Mouse (Mus musculus): ENCODE data around the gene Phf21a. TPM values are rescaled to one million over a fixed set of nuclear protein-coding genes. Genes with fewer than 3 reads are reported as not detected.

Gene Phf21a
- polyA plus RNA-seq, 1 experiment = 49.2 TPM

GRCm38 (mm10) chr2:92331410-92331809 is 238.5 kb downstream of the Phf21a start:
- Histone ChIP-seq H3K27ac (ENCODE audit: insufficient read depth, low read length) (no peak overlapping the region), H3K27me3 (ENCODE audit: control insufficient read depth, insufficient read depth, low read length) (no peaks in the 10 kb centered on the region), H3K4me3 (ENCODE audit: extremely low read depth, insufficient read depth, insufficient read length) (no peak overlapping the region), H3K4me1 (ENCODE audit: control insufficient read depth, insufficient read depth, insufficient read length) (no peaks in the 10 kb centered on the region), H3K36me3 (ENCODE audit: control insufficient read depth, insufficient read depth, low read length) (peaks cover 25% of the 10 kb centered on the region)
- no peak for TF ChIP-seq POLR2A (IDR thresholded peaks at IDR 0.05; ENCODE audit: low read depth, low read length)
- no peak for TF ChIP-seq CTCF (IDR thresholded peaks at IDR 0.05; ENCODE audit: extremely low read depth, insufficient read depth, insufficient read length, insufficient replicate concordance)
- DNase-seq (ENCODE audit: low read depth in 1 of 2, low spot score in 2 of 2) = no peak
- WGBS = 77% methylated on average over 2 of the region's 2 CpGs

GRCm38 (mm10) chr2:92331871-92332270 is 239.0 kb downstream of the Phf21a start:
- WGBS = 93% methylated on average over 2 of the region's 2 CpGs
- TF ChIP-seq CTCF (IDR thresholded peaks at IDR 0.05; ENCODE audit: extremely low read depth, insufficient read depth, insufficient read length, insufficient replicate concordance) (no peak), POLR2A (IDR thresholded peaks at IDR 0.05; ENCODE audit: low read depth, low read length) (no peak)

GRCm38 (mm10) chr2:92342418-92342817 is 249.5 kb downstream of the Phf21a start:
- Histone ChIP-seq H3K36me3 (ENCODE audit: control insufficient read depth, insufficient read depth, low read length) (peaks cover 16% of the 10 kb centered on the region), H3K27me3 (ENCODE audit: control insufficient read depth, insufficient read depth, low read length) (no peaks in the 10 kb centered on the region), H3K4me1 (ENCODE audit: control insufficient read depth, insufficient read depth, insufficient read length) (no peaks in the 10 kb centered on the region), H3K27ac (ENCODE audit: insufficient read depth, low read length) (no peak overlapping the region), H3K4me3 (ENCODE audit: extremely low read depth, insufficient read depth, insufficient read length) (no peak overlapping the region)
- no peak for DNase-seq (ENCODE audit: low read depth in 1 of 2, low spot score in 2 of 2)
- TF ChIP-seq POLR2A (IDR thresholded peaks at IDR 0.05; ENCODE audit: low read depth, low read length) = no peak
- TF ChIP-seq CTCF (IDR thresholded peaks at IDR 0.05; ENCODE audit: extremely low read depth, insufficient read depth, insufficient read length, insufficient replicate concordance) = no peak

More at GRCm38 (mm10) chr2:92331871-92332270, 239.0 kb downstream of the Phf21a start:
- Histone ChIP-seq H3K27me3 (ENCODE audit: control insufficient read depth, insufficient read depth, low read length) (no peaks in the 10 kb centered on the region), H3K4me1 (ENCODE audit: control insufficient read depth, insufficient read depth, insufficient read length) (no peaks in the 10 kb centered on the region), H3K36me3 (ENCODE audit: control insufficient read depth, insufficient read depth, low read length) (peaks cover 24% of the 10 kb centered on the region), H3K4me3 (ENCODE audit: extremely low read depth, insufficient read depth, insufficient read length) (no peak overlapping the region), H3K27ac (ENCODE audit: insufficient read depth, low read length) (no peak overlapping the region)
- DNase-seq (ENCODE audit: low read depth in 1 of 2, low spot score in 2 of 2) = no peak

GRCm38 (mm10) chr2:92347191-92347590 is 254.3 kb downstream of the Phf21a start:
- DNase-seq (ENCODE audit: low read depth in 1 of 2, low spot score in 2 of 2) = no peak
- 83% methylated on average over 2 of the region's 2 CpGs for WGBS

GRCm38 (mm10) chr2:92349589-92350425 is 256.9 kb downstream of the Phf21a start:
- WGBS = 89% methylated on average over 6 of the region's 6 CpGs
- TF ChIP-seq POLR2A (IDR thresholded peaks at IDR 0.05; ENCODE audit: low read depth, low read length) (no peak), CTCF (IDR thresholded peaks at IDR 0.05; ENCODE audit: extremely low read depth, insufficient read depth, insufficient read length, insufficient replicate concordance) (no peak)

More at GRCm38 (mm10) chr2:92347191-92347590, 254.3 kb downstream of the Phf21a start:
- Histone ChIP-seq H3K4me3 (ENCODE audit: extremely low read depth, insufficient read depth, insufficient read length) (no peak overlapping the region), H3K4me1 (ENCODE audit: control insufficient read depth, insufficient read depth, insufficient read length) (no peaks in the 10 kb centered on the region), H3K27ac (ENCODE audit: insufficient read depth, low read length) (no peak overlapping the region), H3K36me3 (ENCODE audit: control insufficient read depth, insufficient read depth, low read length) (peaks cover 36% of the 10 kb centered on the region), H3K27me3 (ENCODE audit: control insufficient read depth, insufficient read depth, low read length) (no peaks in the 10 kb centered on the region)
- TF ChIP-seq CTCF (IDR thresholded peaks at IDR 0.05; ENCODE audit: extremely low read depth, insufficient read depth, insufficient read length, insufficient replicate concordance) (no peak), POLR2A (IDR thresholded peaks at IDR 0.05; ENCODE audit: low read depth, low read length) (no peak)

GRCm38 (mm10) chr2:92350686-92351085 is 257.8 kb downstream of the Phf21a start:
- H3K4me3 ChIP-seq (ENCODE audit: extremely low read depth, insufficient read depth, insufficient read length) = no peak overlapping the region
- no peak for DNase-seq (ENCODE audit: low read depth in 1 of 2, low spot score in 2 of 2)
- TF ChIP-seq CTCF (IDR thresholded peaks at IDR 0.05; ENCODE audit: extremely low read depth, insufficient read depth, insufficient read length, insufficient replicate concordance) (no peak), POLR2A (IDR thresholded peaks at IDR 0.05; ENCODE audit: low read depth, low read length) (no peak)
- H3K27me3 ChIP-seq (ENCODE audit: control insufficient read depth, insufficient read depth, low read length) = no peaks in the 10 kb centered on the region
- H3K27ac ChIP-seq (ENCODE audit: insufficient read depth, low read length) = no peak overlapping the region
- H3K4me1 ChIP-seq (ENCODE audit: control insufficient read depth, insufficient read depth, insufficient read length) = no peaks in the 10 kb centered on the region
- 90% methylated on average over 5 of the region's 5 CpGs for whole genome bisulfite sequencing
- peaks cover 28% of the 10 kb centered on the region for H3K36me3 ChIP-seq (ENCODE audit: control insufficient read depth, insufficient read depth, low read length)

More at GRCm38 (mm10) chr2:92349589-92350425, 256.9 kb downstream of the Phf21a start:
- Histone ChIP-seq H3K27me3 (ENCODE audit: control insufficient read depth, insufficient read depth, low read length) (no peaks in the 10 kb centered on the region), H3K36me3 (ENCODE audit: control insufficient read depth, insufficient read depth, low read length) (peaks cover 32% of the 10 kb centered on the region), H3K4me3 (ENCODE audit: extremely low read depth, insufficient read depth, insufficient read length) (no peak overlapping the region), H3K4me1 (ENCODE audit: control insufficient read depth, insufficient read depth, insufficient read length) (no peaks in the 10 kb centered on the region), H3K27ac (ENCODE audit: insufficient read depth, low read length) (no peak overlapping the region)
- no peak for DNase-seq (ENCODE audit: low read depth in 1 of 2, low spot score in 2 of 2)

- Histone ChIP-seq H3K4me3 (ENCODE audit: extremely low read depth, insufficient read depth, insufficient read length) (no peak overlapping the region), H3K27ac (ENCODE audit: insufficient read depth, low read length) (no peak overlapping the region), H3K27me3 (ENCODE audit: control insufficient read depth, insufficient read depth, low read length) (no peaks in the 10 kb centered on the region), H3K4me1 (ENCODE audit: control insufficient read depth, insufficient read depth, insufficient read length) (no peaks in the 10 kb centered on the region), H3K36me3 (ENCODE audit: control insufficient read depth, insufficient read depth, low read length) (peaks cover 31% of the 10 kb centered on the region)
- no peak for DNase-seq (ENCODE audit: low read depth in 1 of 2, low spot score in 2 of 2)
- no peak for TF ChIP-seq POLR2A (IDR thresholded peaks at IDR 0.05; ENCODE audit: low read depth, low read length)
- TF ChIP-seq CTCF (IDR thresholded peaks at IDR 0.05; ENCODE audit: extremely low read depth, insufficient read depth, insufficient read length, insufficient replicate concordance) = no peak
- 94% methylated on average over 5 of the region's 5 CpGs for WGBS
Measured at GRCm38 (mm10) chr2:92353402-92353801, 260.5 kb downstream of the Phf21a start.

Measured in spleen, adult 2 months (tissue).